Mouse (Mus musculus): ENCODE measurements at regions not wholly inside any gene's neighbourhood (a gene's known extent, or its start where the extent isn't known, plus 50 kb on each side); places are given as distances from the start of the nearest gene placed in this dataset.

DNA sequence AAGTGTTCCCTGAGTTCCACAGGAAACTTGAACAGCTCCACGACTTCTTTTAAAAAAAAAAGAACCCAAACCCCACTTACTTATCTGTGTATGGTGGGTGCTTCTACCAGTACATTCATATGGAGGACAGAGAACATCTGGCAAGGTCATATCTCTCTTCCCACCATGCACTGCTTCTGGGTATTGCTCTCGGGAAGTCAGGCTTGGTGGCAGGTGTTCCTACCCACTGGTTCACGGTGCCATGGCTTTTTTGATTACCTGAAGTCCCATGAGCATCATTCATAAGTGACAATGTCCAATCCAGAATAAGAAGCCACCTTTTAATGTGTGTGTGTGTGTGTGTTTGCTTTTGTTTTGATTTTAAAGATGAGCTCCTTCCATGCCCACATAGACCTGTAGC lies 73.8 kb upstream of the Cd28 start:
- no peak overlapping the region for H3K4me3 ChIP-seq (ENCODE audit: low read depth, low read length)
- H3K27ac ChIP-seq (replicated peaks; ENCODE audit: low read depth, low read length): no peak overlapping the region
- DNase-seq (ENCODE audit: low spot score) (no peak), ATAC-seq (ENCODE audit: insufficient number of reproducible peaks, low FRiP score, low TSS enrichment, low read depth) (no peak)
- 71% methylated on average over 3 of the region's 3 CpGs for WGBS
- no peak overlapping the region for H3K4me2 ChIP-seq (ENCODE audit: low read depth, severe bottlenecking)
- H3K9me3 ChIP-seq (ENCODE audit: control insufficient read depth, low read length): no peaks in the 10 kb centered on the region
- no peaks in the 10 kb centered on the region for H3K4me1 ChIP-seq (ENCODE audit: control insufficient read depth, insufficient read depth, low read length)
- H3K36me3 ChIP-seq (ENCODE audit: control insufficient read depth, insufficient read depth, low read length): no peaks in the 10 kb centered on the region
- no peak overlapping the region for H3K9ac ChIP-seq (ENCODE audit: low read length)
- no peaks in the 10 kb centered on the region for H3K27me3 ChIP-seq (ENCODE audit: control insufficient read depth, insufficient read depth, low read length)

DNA sequence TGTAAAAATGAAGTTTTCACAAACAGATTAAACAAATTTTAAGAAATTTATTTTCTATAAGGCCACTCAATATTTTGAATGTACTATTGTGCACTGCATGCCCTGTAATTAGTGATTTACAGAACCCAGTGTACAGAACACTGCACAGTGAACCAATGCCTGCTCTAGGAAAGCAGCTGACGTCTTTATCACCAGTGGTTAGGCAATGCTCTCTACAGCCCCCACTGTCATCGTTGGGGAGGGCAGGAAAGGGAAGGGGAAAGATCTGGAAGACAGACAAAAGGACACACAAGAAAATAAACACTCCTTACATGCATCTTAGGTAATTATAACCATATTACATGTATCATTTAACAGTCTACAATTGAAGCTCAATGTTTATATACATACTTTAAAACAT lies 74.4 kb upstream of the Cd28 start:
- 40% methylated on average over 2 of the region's 2 CpGs for WGBS
- no peak overlapping the region for H3K9ac ChIP-seq (ENCODE audit: low read length)
- no peak overlapping the region for H3K4me2 ChIP-seq (ENCODE audit: low read depth, severe bottlenecking)
- H3K27me3 ChIP-seq (ENCODE audit: control insufficient read depth, insufficient read depth, low read length): no peaks in the 10 kb centered on the region
- ATAC-seq (ENCODE audit: insufficient number of reproducible peaks, low FRiP score, low TSS enrichment, low read depth) (no peak), DNase-seq (ENCODE audit: low spot score) (no peak)
- H3K4me1 ChIP-seq (ENCODE audit: control insufficient read depth, insufficient read depth, low read length): no peaks in the 10 kb centered on the region
- no peaks in the 10 kb centered on the region for H3K36me3 ChIP-seq (ENCODE audit: control insufficient read depth, insufficient read depth, low read length)
- H3K27ac ChIP-seq (replicated peaks; ENCODE audit: low read depth, low read length): no peak overlapping the region
- no peak overlapping the region for H3K4me3 ChIP-seq (ENCODE audit: low read depth, low read length)
- H3K9me3 ChIP-seq (ENCODE audit: control insufficient read depth, low read length): no peaks in the 10 kb centered on the region

DNA sequence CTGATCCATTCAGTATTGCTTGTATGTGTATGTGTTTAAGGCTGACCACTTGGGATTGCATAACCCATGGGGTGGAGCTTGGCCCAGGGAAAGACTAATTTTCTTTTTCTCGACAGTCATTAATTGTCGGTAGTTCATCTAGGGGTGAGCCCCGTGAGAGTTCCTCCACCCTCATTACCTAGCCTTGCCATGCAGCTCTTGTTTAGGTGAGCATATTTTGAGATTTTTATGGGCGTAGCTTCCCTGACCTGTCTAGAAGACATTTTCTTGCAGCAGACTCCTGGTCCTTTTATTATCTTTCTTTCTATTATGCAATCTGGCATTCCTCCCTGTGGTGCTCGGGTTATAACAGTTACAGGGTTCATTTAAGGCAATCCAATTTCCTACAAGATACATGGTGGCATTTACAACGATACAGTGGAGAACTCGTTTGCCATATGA lies 74.4 kb upstream of the Raph1 start:
- no peaks in the 10 kb centered on the region for H3K27me3 ChIP-seq (ENCODE audit: control insufficient read depth, insufficient read depth, low read length)
- H3K27ac ChIP-seq (replicated peaks; ENCODE audit: low read depth, low read length): no peak overlapping the region
- no peaks in the 10 kb centered on the region for H3K36me3 ChIP-seq (ENCODE audit: control insufficient read depth, insufficient read depth, low read length)
- H3K9ac ChIP-seq (ENCODE audit: low read length): no peak overlapping the region
- DNase-seq (ENCODE audit: low spot score) (no peak), ATAC-seq (ENCODE audit: insufficient number of reproducible peaks, low FRiP score, low TSS enrichment, low read depth) (no peak)
- no peaks in the 10 kb centered on the region for H3K9me3 ChIP-seq (ENCODE audit: control insufficient read depth, low read length)
- no peak overlapping the region for H3K4me3 ChIP-seq (ENCODE audit: low read depth, low read length)
- 60% methylated on average over 7 of the region's 7 CpGs for WGBS
- no peaks in the 10 kb centered on the region for H3K4me1 ChIP-seq (ENCODE audit: control insufficient read depth, insufficient read depth, low read length)
- H3K4me2 ChIP-seq (ENCODE audit: low read depth, severe bottlenecking): no peak overlapping the region

DNA sequence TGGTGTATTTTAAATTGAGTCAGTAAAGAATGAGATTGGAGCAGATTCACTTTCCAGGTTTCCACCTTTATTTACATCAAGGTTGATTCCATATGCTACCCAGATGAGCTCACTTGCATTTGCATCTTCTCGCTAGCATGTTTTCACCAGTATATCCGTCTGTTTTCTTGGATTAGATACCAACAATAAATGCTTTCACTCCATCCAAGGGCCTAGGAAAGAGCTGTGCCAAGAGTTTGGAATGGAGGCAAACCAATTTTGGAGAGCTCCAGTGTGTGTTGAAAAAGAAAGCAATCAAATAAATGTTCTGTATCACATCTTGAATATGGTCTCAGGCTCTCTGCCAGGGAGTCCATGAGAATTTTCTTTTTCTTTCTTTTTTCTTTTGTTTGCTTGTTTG lies 72.6 kb upstream of the Raph1 start:
- no peaks in the 10 kb centered on the region for H3K36me3 ChIP-seq (ENCODE audit: control insufficient read depth, insufficient read depth, low read length)
- ATAC-seq (ENCODE audit: insufficient number of reproducible peaks, low FRiP score, low TSS enrichment, low read depth) (no peak), DNase-seq (ENCODE audit: low spot score) (no peak)
- WGBS: 80% methylated on average over 2 of the region's 2 CpGs
- no peak overlapping the region for H3K4me3 ChIP-seq (ENCODE audit: low read depth, low read length)
- H3K27me3 ChIP-seq (ENCODE audit: control insufficient read depth, insufficient read depth, low read length): no peaks in the 10 kb centered on the region
- no peaks in the 10 kb centered on the region for H3K4me1 ChIP-seq (ENCODE audit: control insufficient read depth, insufficient read depth, low read length)
- no peak overlapping the region for H3K4me2 ChIP-seq (ENCODE audit: low read depth, severe bottlenecking)
- no peak overlapping the region for H3K9ac ChIP-seq (ENCODE audit: low read length)
- H3K9me3 ChIP-seq (ENCODE audit: control insufficient read depth, low read length): no peaks in the 10 kb centered on the region
- no peak overlapping the region for H3K27ac ChIP-seq (replicated peaks; ENCODE audit: low read depth, low read length)

DNA sequence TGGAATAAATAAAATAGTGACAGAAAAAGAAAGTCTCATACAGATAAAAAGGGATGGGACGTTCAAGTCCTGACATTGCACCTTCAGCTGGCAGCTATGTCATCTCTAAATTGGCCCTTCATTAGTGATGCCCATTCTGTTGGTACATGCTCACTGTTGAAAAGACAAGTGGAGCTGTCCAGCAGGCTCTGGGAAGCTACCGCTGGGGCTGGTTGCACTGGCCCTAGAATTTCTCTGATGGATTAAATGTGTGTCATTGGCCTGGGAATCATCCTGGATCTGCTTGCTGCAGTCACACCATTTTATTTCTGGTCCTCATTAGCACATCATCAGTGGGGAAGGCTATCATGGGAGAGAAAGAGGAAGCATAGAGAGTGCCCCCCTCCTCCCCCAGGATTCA lies 72.2 kb upstream of the Raph1 start:
- Histone ChIP-seq H3K4me3 (ENCODE audit: low read depth, low read length) (no peak overlapping the region), H3K36me3 (ENCODE audit: control insufficient read depth, insufficient read depth, low read length) (no peaks in the 10 kb centered on the region), H3K27ac (replicated peaks; ENCODE audit: low read depth, low read length) (no peak overlapping the region), H3K9ac (ENCODE audit: low read length) (no peak overlapping the region), H3K4me2 (ENCODE audit: low read depth, severe bottlenecking) (no peak overlapping the region), H3K9me3 (ENCODE audit: control insufficient read depth, low read length) (no peaks in the 10 kb centered on the region), H3K27me3 (ENCODE audit: control insufficient read depth, insufficient read depth, low read length) (no peaks in the 10 kb centered on the region), H3K4me1 (ENCODE audit: control insufficient read depth, insufficient read depth, low read length) (no peaks in the 10 kb centered on the region)
- DNase-seq (ENCODE audit: low spot score) (no peak), ATAC-seq (ENCODE audit: insufficient number of reproducible peaks, low FRiP score, low TSS enrichment, low read depth) (no peak)
- 70% methylated on average over 2 of the region's 2 CpGs for WGBS

DNA sequence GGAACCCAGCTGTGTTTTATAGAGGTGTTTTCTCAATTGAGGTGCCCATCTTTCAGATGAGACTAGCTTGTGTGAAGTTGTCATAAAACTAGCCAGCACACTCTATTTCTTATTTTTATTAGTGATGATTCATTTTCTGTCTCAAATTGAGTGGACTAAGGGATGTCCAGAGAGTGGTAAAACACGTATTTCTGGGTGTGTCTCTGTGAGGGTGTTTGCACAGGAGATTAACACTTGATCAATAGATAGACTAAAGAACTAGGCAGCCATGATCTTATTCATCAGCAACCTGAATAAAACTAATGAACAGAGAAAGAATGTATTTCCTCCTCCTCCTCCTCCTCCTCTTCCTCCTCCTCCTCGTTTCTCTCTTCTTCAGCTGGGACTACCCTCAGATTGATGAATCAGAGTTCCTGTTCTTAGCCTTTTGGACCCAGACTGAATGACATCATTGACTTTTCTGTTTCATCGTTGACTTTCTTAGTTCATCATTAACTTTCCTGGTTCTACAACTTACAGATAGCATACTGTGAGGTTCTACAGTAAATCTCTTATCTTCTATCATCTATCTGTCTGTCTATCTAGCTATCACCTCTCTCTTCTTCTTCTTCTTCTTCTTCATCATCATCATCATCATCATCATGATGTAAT lies 70.0 kb upstream of the Raph1 start:
- no peak overlapping the region for H3K4me3 ChIP-seq (ENCODE audit: low read depth, low read length)
- WGBS: 84% methylated on average over 3 of the region's 3 CpGs
- no peak overlapping the region for H3K27ac ChIP-seq (replicated peaks; ENCODE audit: low read depth, low read length)
- H3K4me2 ChIP-seq (ENCODE audit: low read depth, severe bottlenecking): no peak overlapping the region
- DNase-seq (ENCODE audit: low spot score): no peak
- H3K9ac ChIP-seq (ENCODE audit: low read length): no peak overlapping the region
- H3K36me3 ChIP-seq (ENCODE audit: control insufficient read depth, insufficient read depth, low read length): no peaks in the 10 kb centered on the region
- H3K9me3 ChIP-seq (ENCODE audit: control insufficient read depth, low read length): no peaks in the 10 kb centered on the region
- no peaks in the 10 kb centered on the region for H3K4me1 ChIP-seq (ENCODE audit: control insufficient read depth, insufficient read depth, low read length)
- H3K27me3 ChIP-seq (ENCODE audit: control insufficient read depth, insufficient read depth, low read length): no peaks in the 10 kb centered on the region
- ATAC-seq (ENCODE audit: insufficient number of reproducible peaks, low FRiP score, low TSS enrichment, low read depth): no peak

DNA sequence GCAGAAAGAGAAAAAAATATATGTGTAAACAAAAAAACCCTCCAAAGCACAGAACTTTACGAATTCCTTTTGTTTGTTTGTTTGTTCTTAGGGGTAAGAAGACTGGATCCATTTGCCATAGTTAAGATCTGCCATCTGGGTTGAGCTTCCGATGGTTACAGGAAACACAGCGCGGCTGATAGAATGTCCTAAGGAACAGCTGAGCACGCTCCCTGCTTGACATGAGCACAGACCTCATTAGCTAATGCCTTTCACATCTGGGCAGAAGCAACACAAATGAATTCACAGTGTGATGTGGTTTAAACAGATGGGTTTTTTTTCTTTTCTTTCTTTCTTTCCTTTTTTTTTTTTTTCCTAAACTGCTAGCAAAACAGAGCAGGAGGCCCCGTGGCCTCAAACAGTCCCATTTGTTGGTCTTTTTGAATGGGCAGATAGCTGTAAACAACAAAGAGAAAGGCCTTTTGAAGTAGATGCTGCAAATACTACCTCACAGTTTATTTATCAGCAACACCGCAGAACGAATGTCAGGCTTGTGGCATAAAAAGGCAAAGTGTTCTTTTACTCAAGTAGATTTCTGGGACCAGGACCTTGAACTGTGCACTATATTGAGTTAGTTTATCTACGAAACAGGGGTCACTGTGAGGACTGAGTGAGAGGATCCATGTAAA lies 61.0 kb upstream of the Raph1 start:
- no peak overlapping the region for H3K4me3 ChIP-seq (ENCODE audit: low read depth, low read length)
- H3K9me3 ChIP-seq (ENCODE audit: control insufficient read depth, low read length): no peaks in the 10 kb centered on the region
- 23% methylated on average over 9 of the region's 9 CpGs for WGBS
- ATAC-seq (ENCODE audit: insufficient number of reproducible peaks, low FRiP score, low TSS enrichment, low read depth) (no peak), DNase-seq (ENCODE audit: low spot score) (no peak)
- H3K27me3 ChIP-seq (ENCODE audit: control insufficient read depth, insufficient read depth, low read length): no peaks in the 10 kb centered on the region
- H3K4me1 ChIP-seq (ENCODE audit: control insufficient read depth, insufficient read depth, low read length): 0 out of 2 replicates have a peak, but pooled peaks cover 3% of the 10 kb centered on the region
- no peak overlapping the region for H3K4me2 ChIP-seq (ENCODE audit: low read depth, severe bottlenecking)
- H3K27ac ChIP-seq (replicated peaks; ENCODE audit: low read depth, low read length): no peak overlapping the region
- no peak overlapping the region for H3K9ac ChIP-seq (ENCODE audit: low read length)
- no peaks in the 10 kb centered on the region for H3K36me3 ChIP-seq (ENCODE audit: control insufficient read depth, insufficient read depth, low read length)

DNA sequence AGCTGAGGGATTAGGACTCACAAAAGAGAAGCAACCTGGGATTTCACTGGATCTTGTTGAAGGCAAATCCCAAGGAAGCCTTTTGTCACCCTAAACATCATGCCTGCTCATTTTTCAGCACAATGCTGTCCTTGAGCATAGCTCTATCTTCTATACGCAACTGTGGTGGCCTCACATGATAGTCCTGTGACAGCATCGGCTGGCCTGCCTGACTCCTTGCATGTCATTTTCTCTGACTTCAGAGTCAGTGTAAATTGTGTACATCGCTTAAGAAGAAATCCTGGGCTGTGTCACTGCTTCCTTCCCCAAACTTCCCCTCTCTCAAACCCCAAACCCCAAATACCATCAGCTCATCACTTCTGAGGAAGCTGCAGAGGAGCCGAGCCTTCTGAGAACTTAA lies 60.5 kb upstream of the Raph1 start:
- Histone ChIP-seq H3K4me1 (ENCODE audit: control insufficient read depth, insufficient read depth, low read length) (0 out of 2 replicates have a peak, but pooled peaks cover 3% of the 10 kb centered on the region), H3K9me3 (ENCODE audit: control insufficient read depth, low read length) (no peaks in the 10 kb centered on the region), H3K36me3 (ENCODE audit: control insufficient read depth, insufficient read depth, low read length) (no peaks in the 10 kb centered on the region), H3K9ac (ENCODE audit: low read length) (no peak overlapping the region), H3K27ac (replicated peaks; ENCODE audit: low read depth, low read length) (no peak overlapping the region), H3K4me2 (ENCODE audit: low read depth, severe bottlenecking) (no peak overlapping the region), H3K27me3 (ENCODE audit: control insufficient read depth, insufficient read depth, low read length) (no peaks in the 10 kb centered on the region), H3K4me3 (ENCODE audit: low read depth, low read length) (no peak overlapping the region)
- 58% methylated on average over 4 of the region's 4 CpGs for WGBS
- ATAC-seq (ENCODE audit: insufficient number of reproducible peaks, low FRiP score, low TSS enrichment, low read depth) (no peak), DNase-seq (ENCODE audit: low spot score) (no peak)

Measured in limb, embryonic 11.5 days (tissue).